Mouse (Mus musculus): Measurements from ENCODE around the gene Eya4.

- TF ChIP-seq CTCF (IDR thresholded peaks at IDR 0.05; ENCODE audit: low read depth, low read length) (no peak), POLR2A (IDR thresholded peaks at IDR 0.05; ENCODE audit: insufficient read depth, low read length) (no peak)
Measured at GRCm38 (mm10) chr10:23063637-23064036, 286.9 kb downstream of the Eya4 start.

Data from ES-Bruce4 (cell line).